Mouse (Mus musculus): Measurements from ENCODE around the gene Hax1. TPM values are rescaled to one million over a fixed set of nuclear protein-coding genes. Genes with fewer than 3 reads are reported as not detected.
A peak's percentile ranks its signal among the peaks of the same experiment; 100 is the strongest.

Hax1 gene
- polyA plus RNA-seq, 1 experiment = 6.0 TPM

DNA sequence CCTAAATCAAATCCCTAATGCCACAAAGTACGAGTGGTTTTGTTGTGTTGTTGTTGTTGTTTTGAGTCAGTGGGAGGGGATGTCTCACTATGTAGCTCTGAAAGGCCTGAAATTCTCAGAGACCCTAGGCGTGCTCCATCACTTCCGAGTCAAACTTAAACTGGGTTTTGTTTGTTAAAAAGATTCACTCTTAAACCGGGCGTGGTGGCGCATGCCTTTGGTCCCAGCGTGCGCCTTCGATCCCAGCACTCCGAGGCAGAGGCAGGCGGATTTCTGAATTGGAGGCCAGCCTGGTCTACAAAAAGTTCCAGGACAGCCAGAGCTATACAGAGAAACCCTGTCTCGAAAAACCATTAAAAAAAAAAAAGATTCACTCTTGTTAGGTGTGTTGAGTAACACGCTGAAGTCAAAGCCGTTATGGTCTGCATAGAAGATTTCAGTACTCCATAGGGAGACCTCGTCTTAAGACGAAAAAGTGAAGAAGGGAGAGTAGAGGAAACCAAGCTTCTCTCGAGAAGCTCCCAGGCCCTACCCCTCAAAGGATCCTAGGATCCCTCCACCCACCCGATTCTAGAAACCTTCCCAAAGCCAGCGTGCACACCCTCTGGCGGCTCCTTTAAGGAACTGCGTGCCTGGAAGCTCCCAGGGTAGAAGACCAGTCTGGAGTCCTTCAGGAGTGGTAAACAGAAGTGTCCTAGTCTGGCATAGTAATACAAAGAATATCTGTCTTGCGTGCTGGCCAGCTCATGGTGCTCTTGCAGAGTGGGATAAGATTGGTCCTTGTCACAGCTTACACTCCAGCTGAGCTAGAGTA lies 34.4 kb downstream of the Hax1 start:
- Histone ChIP-seq H3K36me3 (ENCODE audit: control insufficient read depth) (no peaks in the 10 kb centered on the region), H3K4me1 (ENCODE audit: control insufficient read depth) (peaks cover 14% of the 10 kb centered on the region), H3K9me3 (ENCODE audit: control insufficient read depth, low read length) (no peaks in the 10 kb centered on the region), H3K4me3 (replicated peaks) (peak overlapping the region; percentile 46), H3K27me3 (ENCODE audit: control insufficient read depth) (peaks cover 64% of the 10 kb centered on the region)
- no peak for TF ChIP-seq TAL1 (IDR thresholded peaks at IDR 0.05; ENCODE audit: low read length)
- TF ChIP-seq GATA1 (IDR thresholded peaks at IDR 0.05; ENCODE audit: low read length) = no peak

DNA sequence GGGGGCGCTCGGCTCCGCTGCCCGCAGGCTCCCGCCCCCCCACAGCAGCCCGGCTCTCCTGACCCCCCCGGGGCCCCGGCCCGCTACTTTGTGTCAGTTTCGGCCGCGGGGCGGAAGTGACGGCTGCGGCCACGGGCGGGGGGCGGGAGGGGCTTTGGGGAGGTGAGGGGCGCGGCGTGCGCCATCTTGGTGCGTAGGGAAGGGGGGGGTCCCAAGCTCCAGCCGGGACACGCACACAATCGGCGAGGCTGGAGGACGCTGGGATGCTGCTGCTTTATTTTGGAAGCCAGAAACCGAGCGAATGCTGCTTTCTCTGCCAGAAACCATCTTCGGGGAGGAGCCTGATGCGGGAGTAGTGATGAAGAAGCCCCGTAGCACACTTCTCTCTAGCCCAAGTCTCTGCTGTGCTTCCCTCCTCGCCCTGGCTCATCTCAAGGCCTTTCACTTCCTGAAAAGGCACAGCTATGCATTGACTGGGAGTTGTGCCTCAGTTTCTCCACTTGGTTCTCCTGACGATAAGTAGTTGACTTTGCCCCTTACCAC lies 35.3 kb downstream of the Hax1 start, which contains the start of gene Atp8b2:
Gene Atp8b2, minus strand, starts transcription at position 288 of the 543 bp plus-strand sequence.
- no peaks in the 10 kb centered on the region; the same call in 1 of the 2 replicates for H3K36me3 ChIP-seq (ENCODE audit: control insufficient read depth)
- peaks cover 14% of the 10 kb centered on the region for H3K4me1 ChIP-seq (ENCODE audit: control insufficient read depth)
- H3K4me3 ChIP-seq (replicated peaks) = peak within 1 kb of the TSS; percentile 46
- peaks cover 66% of the 10 kb centered on the region for H3K27me3 ChIP-seq (ENCODE audit: control insufficient read depth)
- TF ChIP-seq TAL1 (IDR thresholded peaks at IDR 0.05; ENCODE audit: low read length) (no peak), GATA1 (IDR thresholded peaks at IDR 0.05; ENCODE audit: low read length) (no peak)
- no peaks in the 10 kb centered on the region for H3K9me3 ChIP-seq (ENCODE audit: control insufficient read depth, low read length)

DNA sequence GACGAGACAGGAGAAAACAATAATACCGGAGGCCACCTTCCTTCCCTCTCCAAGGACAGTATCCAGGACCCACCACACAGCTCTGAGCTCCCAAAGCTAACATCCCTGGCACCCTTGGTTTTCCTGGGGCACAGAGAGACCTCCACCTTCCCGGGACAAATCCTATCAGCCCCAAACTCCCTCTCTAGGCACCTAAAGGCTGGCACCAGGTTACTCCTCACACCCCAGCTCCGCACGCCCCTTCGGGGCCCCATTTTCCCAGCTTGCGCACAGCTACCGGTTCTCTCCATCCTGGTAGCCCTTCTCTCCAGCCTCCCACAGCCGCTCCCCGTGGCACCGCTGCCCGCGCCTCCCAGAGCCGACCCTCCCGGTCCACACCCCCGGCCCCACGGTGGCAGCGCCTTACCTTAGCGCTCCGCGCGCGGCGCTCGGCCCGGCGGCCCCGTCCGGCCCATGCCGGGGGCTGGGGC lies 35.8 kb downstream of the Hax1 start:
- TF ChIP-seq TAL1 (IDR thresholded peaks at IDR 0.05; ENCODE audit: low read length) (no peak), GATA1 (IDR thresholded peaks at IDR 0.05; ENCODE audit: low read length) (no peak)
- Histone ChIP-seq H3K4me3 (replicated peaks) (peak overlapping the region; percentile 46), H3K36me3 (ENCODE audit: control insufficient read depth) (no peaks in the 10 kb centered on the region; the same call in 1 of the 2 replicates), H3K4me1 (ENCODE audit: control insufficient read depth) (peaks cover 14% of the 10 kb centered on the region), H3K9me3 (ENCODE audit: control insufficient read depth, low read length) (no peaks in the 10 kb centered on the region), H3K27me3 (ENCODE audit: control insufficient read depth) (peaks cover 66% of the 10 kb centered on the region)

DNA sequence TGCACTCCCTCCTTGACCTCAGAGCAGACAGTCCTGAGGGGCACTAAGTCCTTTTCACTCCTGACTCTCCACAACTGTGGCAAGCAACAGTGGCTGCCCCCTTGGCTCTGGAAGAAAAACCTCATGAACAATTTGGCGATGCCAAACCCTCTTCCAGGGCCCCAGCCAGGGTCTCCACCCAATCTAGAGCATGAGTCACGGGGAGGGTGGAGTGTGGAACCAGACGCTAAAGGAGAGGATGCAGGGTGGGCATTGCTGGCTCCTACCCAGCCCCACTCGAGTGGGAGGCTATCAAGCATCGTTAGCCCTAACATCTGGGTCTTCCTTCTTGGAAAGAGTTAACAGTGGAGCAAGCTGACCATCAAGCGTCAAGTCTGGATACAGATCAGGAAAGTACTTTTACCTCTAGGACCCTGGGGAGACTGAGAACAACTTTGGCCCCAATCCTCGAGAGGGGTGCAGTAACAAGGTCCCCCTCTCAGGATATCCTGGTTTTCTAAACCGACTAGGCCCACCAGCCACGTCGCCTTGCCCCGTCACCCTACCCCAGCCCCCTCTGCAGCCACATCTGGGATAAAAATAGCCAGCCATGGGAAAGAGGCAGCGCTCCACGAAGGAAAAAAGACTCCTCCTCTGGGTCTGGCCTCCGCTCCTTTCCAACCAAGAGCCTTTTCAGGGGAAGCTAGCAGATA lies 36.4 kb downstream of the Hax1 start:
- no peaks in the 10 kb centered on the region; the same call in 1 of the 2 replicates for H3K36me3 ChIP-seq (ENCODE audit: control insufficient read depth)
- peak overlapping the region; percentile 46 for H3K4me3 ChIP-seq (replicated peaks)
- peaks cover 14% of the 10 kb centered on the region for H3K4me1 ChIP-seq (ENCODE audit: control insufficient read depth)
- no peaks in the 10 kb centered on the region for H3K9me3 ChIP-seq (ENCODE audit: control insufficient read depth, low read length)
- TF ChIP-seq GATA1 (IDR thresholded peaks at IDR 0.05; ENCODE audit: low read length) = no peak
- no peak for TF ChIP-seq TAL1 (IDR thresholded peaks at IDR 0.05; ENCODE audit: low read length)
- H3K27me3 ChIP-seq (ENCODE audit: control insufficient read depth) = peaks cover 66% of the 10 kb centered on the region

DNA sequence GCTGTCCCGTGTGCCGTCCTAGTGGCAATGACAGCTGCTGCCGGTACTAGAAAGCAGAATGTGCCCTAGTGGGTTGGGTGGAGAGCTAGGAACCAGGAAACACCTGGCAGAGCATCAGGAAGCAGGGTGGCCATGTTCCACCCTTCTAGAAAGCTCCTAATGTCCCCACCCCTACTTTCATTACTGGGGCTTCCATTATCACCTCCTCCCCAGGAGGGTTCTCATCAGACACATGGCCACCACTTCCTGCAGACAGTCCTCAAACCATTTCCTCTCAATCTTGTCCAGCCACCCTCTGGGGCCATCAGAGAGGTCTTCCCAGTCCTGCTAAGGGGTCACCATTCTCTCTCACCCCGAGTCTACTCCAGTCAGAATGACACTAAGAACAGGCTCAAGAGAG lies 37.1 kb downstream of the Hax1 start:
- no peak for TF ChIP-seq TAL1 (IDR thresholded peaks at IDR 0.05; ENCODE audit: low read length)
- Histone ChIP-seq H3K4me3 (replicated peaks) (no peak overlapping the region), H3K36me3 (ENCODE audit: control insufficient read depth) (no peaks in the 10 kb centered on the region; the same call in 1 of the 2 replicates), H3K9me3 (ENCODE audit: control insufficient read depth, low read length) (no peaks in the 10 kb centered on the region), H3K4me1 (ENCODE audit: control insufficient read depth) (peaks cover 14% of the 10 kb centered on the region), H3K27me3 (ENCODE audit: control insufficient read depth) (peaks cover 66% of the 10 kb centered on the region)

DNA sequence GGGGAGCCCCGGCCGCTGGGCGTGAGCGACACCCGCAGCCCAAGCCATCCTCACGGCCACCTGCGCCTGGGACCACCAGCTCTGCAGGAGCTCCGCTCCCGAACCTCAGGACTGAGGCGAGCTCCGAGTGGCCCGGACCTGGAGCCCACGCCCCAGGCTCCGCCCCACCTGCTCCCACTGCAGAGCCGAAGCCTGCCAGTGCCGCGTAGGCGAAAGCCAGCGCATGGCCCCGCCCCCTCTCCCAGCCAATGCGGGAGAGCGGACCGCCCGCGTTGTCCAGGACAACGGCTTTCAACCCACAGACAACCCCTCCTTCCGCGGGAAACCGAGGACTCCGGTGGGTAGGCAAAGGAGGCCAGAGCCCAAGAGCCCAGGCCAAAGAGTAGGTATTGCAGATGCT lies 38.1 kb downstream of the Hax1 start:
- TF ChIP-seq TAL1 (IDR thresholded peaks at IDR 0.05; ENCODE audit: low read length) = no peak
- no peak for TF ChIP-seq GATA1 (IDR thresholded peaks at IDR 0.05; ENCODE audit: low read length)
- peaks cover 14% of the 10 kb centered on the region for H3K4me1 ChIP-seq (ENCODE audit: control insufficient read depth)
- peaks cover 65% of the 10 kb centered on the region for H3K27me3 ChIP-seq (ENCODE audit: control insufficient read depth)
- no peaks in the 10 kb centered on the region for H3K9me3 ChIP-seq (ENCODE audit: control insufficient read depth, low read length)
- H3K36me3 ChIP-seq (ENCODE audit: control insufficient read depth) = no peaks in the 10 kb centered on the region; the same call in 1 of the 2 replicates
- H3K4me3 ChIP-seq (replicated peaks) = peak overlapping the region; percentile 43

DNA sequence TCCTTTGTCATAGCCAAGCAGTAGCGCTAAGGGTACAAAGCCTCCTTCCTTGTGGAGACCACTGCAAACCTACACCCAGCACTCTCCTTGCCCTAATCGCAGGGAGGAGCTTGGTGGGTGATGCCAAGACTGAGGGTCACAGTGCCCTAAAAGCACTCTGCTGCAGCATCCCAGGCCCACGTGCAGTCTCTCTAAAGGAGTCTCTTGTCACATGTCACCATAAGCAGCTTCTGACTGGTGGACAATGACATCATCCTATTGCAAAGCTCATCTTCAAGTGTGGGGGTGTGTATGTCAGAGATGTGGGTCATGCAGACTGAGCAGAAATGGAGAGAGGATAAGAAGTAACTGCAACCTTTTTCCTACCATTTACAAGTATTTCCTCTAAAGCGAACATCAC lies 39.1 kb downstream of the Hax1 start:
- H3K36me3 ChIP-seq (ENCODE audit: control insufficient read depth) = no peaks in the 10 kb centered on the region; the same call in 1 of the 2 replicates

DNA sequence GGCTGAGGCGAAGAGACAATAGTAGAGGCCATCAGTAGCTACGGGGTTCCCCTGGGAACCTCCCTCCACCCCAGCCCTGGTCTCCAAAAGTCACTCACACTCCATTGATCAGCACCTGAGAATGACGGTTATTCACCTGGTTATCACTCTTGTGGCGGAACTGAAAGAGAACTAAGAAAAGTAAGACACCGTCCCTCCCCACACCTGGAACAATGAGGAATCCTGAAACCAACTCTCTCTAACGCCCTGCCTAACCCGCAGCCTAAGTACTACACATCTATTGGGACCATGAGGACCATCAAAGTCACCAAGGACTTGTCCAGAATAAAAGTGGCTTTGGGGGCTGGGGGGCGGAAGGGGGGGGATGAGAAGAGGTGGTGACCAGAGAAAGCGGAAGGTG lies 40.7 kb downstream of the Hax1 start:
- Histone ChIP-seq H3K27me3 (ENCODE audit: control insufficient read depth) (peaks cover 44% of the 10 kb centered on the region), H3K4me1 (ENCODE audit: control insufficient read depth) (peaks cover 11% of the 10 kb centered on the region)

More for the DNA sequence above, 39.1 kb downstream of the Hax1 start:
- peaks cover 59% of the 10 kb centered on the region for H3K27me3 ChIP-seq (ENCODE audit: control insufficient read depth)
- H3K4me1 ChIP-seq (ENCODE audit: control insufficient read depth) = peaks cover 14% of the 10 kb centered on the region
- H3K9me3 ChIP-seq (ENCODE audit: control insufficient read depth, low read length) = no peaks in the 10 kb centered on the region
- no peak overlapping the region for H3K4me3 ChIP-seq (replicated peaks)
- no peak for TF ChIP-seq GATA1 (IDR thresholded peaks at IDR 0.05; ENCODE audit: low read length)
- TF ChIP-seq TAL1 (IDR thresholded peaks at IDR 0.05; ENCODE audit: low read length) = no peak

More for the DNA sequence above, 40.7 kb downstream of the Hax1 start:
- no peaks in the 10 kb centered on the region; the same call in 1 of the 2 replicates for H3K36me3 ChIP-seq (ENCODE audit: control insufficient read depth)
- H3K9me3 ChIP-seq (ENCODE audit: control insufficient read depth, low read length) = no peaks in the 10 kb centered on the region
- TF ChIP-seq TAL1 (IDR thresholded peaks at IDR 0.05; ENCODE audit: low read length) (no peak), GATA1 (IDR thresholded peaks at IDR 0.05; ENCODE audit: low read length) (no peak)
- no peak overlapping the region for H3K4me3 ChIP-seq (replicated peaks)

Measured in erythroblast, embryonic 14.5 days (primary cell).